Mouse (Mus musculus) heart, adult 2 months (tissue): ENCODE data around the gene Dtymk.

Source experiments
- CTCF ChIP-seq: fragments of 200-600 bp; IDR thresholded peaks from 2 replicates; pipeline ENCODE4 v1.8.1; 2022; ENCODE audit warnings: antibody characterized with exemption, mild to moderate bottlenecking, moderate library complexity
- POLR2A ChIP-seq: fragments of 200-500 bp; IDR thresholded peaks from 2 replicates; pipeline ENCODE4 v1.6.1; 2011; ENCODE audit warnings: mild to moderate bottlenecking, low read depth, low read length, control low read depth; ENCODE audit not compliant: insufficient read depth

DNA sequence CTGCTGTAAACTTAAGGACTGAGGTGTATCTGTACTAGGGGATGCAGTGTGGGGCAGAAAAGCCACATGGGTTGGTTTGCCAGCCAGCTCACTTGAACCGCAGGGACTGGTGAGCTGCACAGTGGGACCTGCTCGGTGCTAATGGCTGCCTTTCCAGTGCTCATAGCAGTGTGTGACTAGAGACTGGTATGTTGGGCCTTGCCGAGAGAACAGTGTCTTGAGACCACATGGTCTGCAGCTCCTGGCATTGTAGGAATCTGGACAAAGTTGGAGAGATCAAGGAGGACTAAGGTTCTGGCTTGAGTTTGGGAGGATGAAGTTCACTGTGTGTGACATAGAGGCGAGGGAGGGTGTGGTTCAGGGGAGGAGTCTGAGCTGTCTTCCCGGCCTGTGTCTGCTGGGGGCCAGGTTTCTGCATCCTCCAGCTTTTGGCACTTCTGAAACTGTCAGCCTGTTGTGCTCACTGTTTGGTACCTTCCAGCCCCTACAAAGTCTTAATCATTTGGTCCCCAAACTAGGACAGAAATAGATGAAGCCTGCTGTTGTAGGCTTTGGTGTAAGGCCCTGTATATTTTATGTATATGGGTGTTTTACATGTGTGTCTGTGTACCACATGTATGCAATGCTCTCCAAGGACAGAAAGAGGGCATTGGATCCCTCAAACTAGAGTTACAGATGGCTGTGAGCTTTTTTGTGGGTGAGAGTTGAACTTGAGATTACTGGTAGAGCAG, 3.7 kb upstream of the Dtymk start:
- TF ChIP-seq CTCF (no peak), POLR2A (no peak)
